Mouse (Mus musculus) urinary bladder, adult 2 months (tissue): ENCODE results near the gene Arhgap35. TPM values are rescaled to one million over a fixed set of nuclear protein-coding genes. Genes with fewer than 3 reads are reported as not detected.

Experiments used
- DNase-seq: peaks from one replicate; pipeline ENCODE4 v3.0.0; 2022; ENCODE audit warnings: low spot score
- polyA plus RNA-seq: library from polyadenylated mRNA; depleted of rRNA; stranded (reverse); fragments of >200 nt; gene quantifications from 2 replicates; pipeline ENCODE4 v1.2.3, GENCODE M21; 2012; rRNA removed

Arhgap35 gene
- polyA plus RNA-seq, 1 experiment = 17.8 TPM

GRCm38 (mm10) chr7:16466565-16466964, 148.2 kb downstream of the Arhgap35 start:
- DNase-seq = no peak

DNA sequence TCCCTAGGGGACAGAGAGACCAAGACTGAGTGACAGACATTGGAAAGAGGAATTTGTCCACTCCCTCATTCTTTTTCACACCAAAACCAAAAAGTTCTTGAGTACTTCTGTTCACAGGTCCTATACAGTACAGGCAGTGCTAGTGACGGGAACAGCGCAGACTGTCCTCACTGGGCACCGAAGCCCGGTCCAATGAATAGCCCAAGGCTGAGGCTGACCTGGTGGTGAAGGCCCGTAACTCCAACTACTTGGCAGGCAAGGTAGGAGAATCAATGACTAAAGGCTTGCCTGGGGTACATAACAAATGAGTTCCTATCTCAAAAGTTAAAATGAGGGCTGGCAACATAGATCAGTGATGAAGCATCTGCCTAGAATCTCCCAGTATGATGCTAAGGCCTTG, 149.2 kb downstream of the Arhgap35 start:
- DNase-seq = no peak

DNA sequence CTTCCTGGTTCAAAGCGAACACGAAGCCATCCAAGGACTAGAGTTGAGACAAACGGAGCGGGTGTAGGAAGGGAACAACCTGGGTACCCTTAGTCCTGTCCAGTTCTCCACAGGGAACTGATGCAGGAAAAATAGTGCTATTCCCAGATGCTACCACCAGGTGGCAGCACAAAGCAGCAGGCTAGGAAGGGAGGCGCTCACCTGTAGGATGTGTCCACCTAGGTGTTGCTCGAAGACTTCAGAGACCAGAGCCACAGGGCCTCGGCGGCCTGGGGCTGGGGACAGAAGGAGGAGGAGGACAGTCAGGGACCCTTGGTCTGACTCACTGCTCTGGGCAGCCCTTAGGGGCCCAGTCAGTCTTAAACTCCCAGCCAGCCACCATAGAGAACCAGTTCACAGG, 149.6 kb downstream of the Arhgap35 start:
- peak; percentile 57 for DNase-seq

- DNase-seq = peak; percentile 62
Measured at GRCm38 (mm10) chr7:16463214-16463613, 151.6 kb downstream of the Arhgap35 start.

- no peak for DNase-seq
Measured at GRCm38 (mm10) chr7:16461705-16462104, 153.1 kb downstream of the Arhgap35 start.

GRCm38 (mm10) chr7:16461151-16461550, 153.6 kb downstream of the Arhgap35 start:
- no peak for DNase-seq

DNA sequence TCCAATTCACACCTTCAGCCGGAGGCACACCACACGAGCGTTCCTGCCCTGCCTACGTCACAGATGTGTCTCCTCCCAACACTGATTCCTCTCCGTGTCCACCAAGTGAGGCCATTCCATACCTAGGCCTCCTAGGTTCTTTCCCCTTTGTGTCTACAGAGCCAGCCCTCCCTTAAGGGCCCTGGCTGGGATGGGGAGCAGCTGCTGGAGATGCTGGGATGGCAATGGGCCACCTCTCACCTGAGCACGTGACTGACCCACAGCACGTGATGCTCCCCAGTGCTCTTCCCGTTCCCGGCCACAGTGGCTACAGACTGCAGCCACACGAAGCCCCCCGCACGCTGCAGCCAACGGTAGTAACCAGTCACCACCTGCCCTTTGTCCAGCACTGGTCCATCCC, 154.2 kb downstream of the Arhgap35 start:
- no peak for DNase-seq

- DNase-seq = no peak
Measured at GRCm38 (mm10) chr7:16456289-16456688, 158.5 kb downstream of the Arhgap35 start.

- no peak for DNase-seq
Measured at GRCm38 (mm10) chr7:16455016-16455415, 159.8 kb downstream of the Arhgap35 start.

DNA sequence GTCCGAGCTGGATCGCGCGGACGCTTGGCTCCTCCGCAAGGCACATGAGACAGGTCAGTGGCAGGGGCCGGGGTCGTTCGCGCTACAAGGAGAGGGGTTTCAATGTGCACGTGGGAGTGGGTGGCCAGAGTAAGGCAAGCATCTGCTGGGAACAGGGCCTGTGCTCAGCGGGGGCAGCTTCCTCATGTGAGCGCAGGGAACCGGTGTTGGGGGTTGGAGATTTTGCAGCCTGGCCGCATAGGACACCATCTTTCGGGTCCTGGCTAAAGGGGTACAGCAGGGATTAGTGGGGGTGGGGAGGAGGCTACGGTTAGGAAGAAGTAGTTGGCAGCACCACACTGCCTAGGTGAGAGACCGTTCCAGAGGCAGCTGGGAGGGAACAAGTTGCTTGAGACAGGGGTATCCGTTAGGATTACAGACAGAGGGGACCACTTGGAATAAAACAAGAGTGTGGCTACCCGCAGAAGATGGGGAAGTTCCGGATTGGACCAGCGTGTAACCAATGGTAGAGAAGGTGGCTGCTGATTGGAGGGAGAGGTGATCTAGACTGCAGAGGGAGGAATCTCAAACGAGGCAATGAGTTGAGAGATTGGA, 161.6 kb downstream of the Arhgap35 start:
- DNase-seq = no peak

DNA sequence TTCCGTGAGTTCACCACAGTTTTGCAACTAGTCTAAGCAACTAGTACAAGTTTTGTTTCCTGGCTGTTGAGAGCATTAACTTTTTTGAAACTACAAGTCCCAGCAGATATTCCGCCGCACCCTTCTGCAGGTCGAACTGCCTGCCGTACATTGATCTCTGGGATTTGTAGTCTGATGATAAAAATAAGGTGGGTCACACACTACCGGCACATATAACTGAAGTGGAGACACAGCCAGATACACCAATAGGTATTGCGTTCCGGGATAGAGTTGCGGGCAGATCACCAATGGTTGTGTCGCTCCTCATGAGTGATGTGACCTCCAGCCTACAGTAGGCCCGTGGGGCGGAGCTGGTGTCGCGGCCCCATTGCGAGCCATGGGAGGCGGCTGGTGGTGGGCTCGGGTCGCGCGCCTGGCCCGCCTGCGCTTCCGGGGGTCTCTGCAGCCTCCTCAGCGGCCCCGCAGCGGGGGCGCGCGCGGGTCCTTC, 162.2 kb downstream of the Arhgap35 start, which contains the start of gene Tmem160:
Gene Tmem160, plus strand, starts transcription at position 193 of the 487 bp plus-strand sequence.
- peak; percentile 71 for DNase-seq

- no peak for DNase-seq
Measured at GRCm38 (mm10) chr7:16451656-16452055, 163.1 kb downstream of the Arhgap35 start.

Other genes with a start within 250 kb of the Arhgap35 start
- gene Sae1, start 227.2 kb downstream of the Arhgap35 start, polyA plus RNA-seq = 82.4 and 93.7 TPM in 2 replicates
- 23.2 and 29.9 TPM in 2 replicates for gene Zc3h4, start 214.1 kb downstream of the Arhgap35 start, polyA plus RNA-seq
- gene Tmem160, start 162.2 kb downstream of the Arhgap35 start, polyA plus RNA-seq = 59.4 and 67.6 TPM in 2 replicates
- gene Npas1, start 137.3 kb downstream of the Arhgap35 start, polyA plus RNA-seq = 0.10 TPM in 1 of 2 replicates, not detected in the other
- gene Ceacam15, start 60.7 kb upstream of the Arhgap35 start, polyA plus RNA-seq = not detected in 2 replicates
- not detected in 2 replicates for gene Ceacam9, start 106.9 kb upstream of the Arhgap35 start, polyA plus RNA-seq
- gene Ap2s1, start 123.4 kb upstream of the Arhgap35 start, polyA plus RNA-seq = 190 and 236 TPM in 2 replicates
- 213 and 249 TPM in 2 replicates for gene Slc1a5, start 166.3 kb upstream of the Arhgap35 start, polyA plus RNA-seq
- gene Strn4, start 200.9 kb upstream of the Arhgap35 start, polyA plus RNA-seq = 78.6 and 101 TPM in 2 replicates
- 17.2 and 21.3 TPM in 2 replicates for gene Fkrp, start 201.7 kb upstream of the Arhgap35 start, polyA plus RNA-seq
- 19.2 and 24.4 TPM in 2 replicates for gene Prkd2, start 227.9 kb upstream of the Arhgap35 start, polyA plus RNA-seq